Mouse (Mus musculus): ENCODE results near the gene P3h3. TPM values are rescaled to one million over a fixed set of nuclear protein-coding genes. Genes with fewer than 3 reads are reported as not detected.

P3h3 gene
- total RNA-seq, 2 experiments from 2014 or later: 21.7 to 24.5 TPM

GRCm38 (mm10) chr6:124865766-124866362 lies 8.3 kb upstream of the P3h3 start:
- no peak for DNase-seq

DNA sequence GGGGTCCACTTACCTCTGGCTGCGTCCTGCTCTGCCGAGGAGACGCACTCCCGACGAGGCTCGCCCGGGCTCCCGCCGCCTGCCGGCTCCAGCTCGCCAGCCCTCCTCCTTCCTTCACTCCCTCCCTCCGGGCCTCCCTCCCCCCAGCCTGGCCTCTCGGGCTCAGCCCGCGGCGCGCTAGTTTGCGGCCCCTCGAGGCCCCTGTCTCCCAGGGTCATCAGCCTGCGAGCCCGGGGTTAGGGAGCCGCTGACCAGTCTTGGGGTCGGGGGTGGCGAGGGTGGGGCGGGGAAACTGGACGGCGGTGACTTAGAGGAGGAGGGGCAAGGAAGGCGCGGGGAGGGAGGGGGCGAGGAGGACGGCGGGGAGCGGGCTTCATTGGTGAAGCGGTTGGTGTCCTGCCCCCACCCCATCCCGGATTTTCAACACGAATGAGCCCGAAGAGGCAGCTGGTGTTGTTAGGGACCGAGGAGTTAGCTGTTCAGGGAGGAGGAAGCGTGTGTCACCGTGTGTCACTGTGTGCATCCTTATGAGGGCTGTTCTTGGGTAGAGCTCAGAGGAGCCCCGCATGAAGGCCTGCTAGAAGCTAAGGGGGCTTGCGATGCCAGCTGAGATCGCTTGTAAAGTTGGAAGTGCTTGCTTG lies 6.2 kb upstream of the P3h3 start, which contains the start of gene Gpr162:
TSS of gene Gpr162 (minus strand) at position 326 of the 641 bp plus-strand sequence.
- peak; percentile 72 to 79 for DNase-seq

GRCm38 (mm10) chr6:124863125-124863657 lies 5.6 kb upstream of the P3h3 start:
- no peak for DNase-seq

DNA sequence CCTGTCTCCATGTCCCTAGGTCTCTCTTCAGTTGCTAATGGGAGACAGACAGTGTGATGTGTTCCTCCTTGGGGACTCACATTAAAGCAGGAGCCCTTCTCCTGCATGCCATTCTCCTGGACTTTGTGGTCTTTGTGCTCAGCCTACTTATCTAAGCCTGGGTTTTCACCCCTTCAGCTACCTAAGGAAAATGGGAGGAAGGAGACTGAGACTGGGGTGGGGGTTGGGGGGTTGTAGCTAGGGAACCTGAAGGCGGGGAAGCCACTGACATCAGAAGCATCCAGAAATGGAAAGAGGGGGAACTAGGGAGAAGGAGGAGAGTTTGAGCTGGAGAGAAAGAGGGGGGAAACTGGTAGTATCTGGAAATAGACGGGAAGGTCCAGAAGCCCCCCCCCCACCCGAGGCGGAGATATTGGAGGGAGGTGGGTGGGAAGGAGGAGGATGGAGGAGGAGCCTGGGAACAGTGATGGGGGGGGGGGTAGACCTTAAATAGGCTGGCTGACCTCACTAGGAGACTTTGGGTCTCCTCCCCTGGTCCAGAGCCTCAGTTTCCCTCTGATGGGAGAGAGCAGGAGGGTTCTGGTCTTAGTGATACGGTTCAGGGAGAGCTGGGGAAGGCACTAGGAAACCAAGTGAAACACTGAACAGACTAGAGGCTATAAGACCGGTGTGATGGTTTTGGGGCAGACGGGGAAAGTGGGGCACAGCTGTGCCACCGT lies 5.0 kb upstream of the P3h3 start:
- no peak for DNase-seq

DNA sequence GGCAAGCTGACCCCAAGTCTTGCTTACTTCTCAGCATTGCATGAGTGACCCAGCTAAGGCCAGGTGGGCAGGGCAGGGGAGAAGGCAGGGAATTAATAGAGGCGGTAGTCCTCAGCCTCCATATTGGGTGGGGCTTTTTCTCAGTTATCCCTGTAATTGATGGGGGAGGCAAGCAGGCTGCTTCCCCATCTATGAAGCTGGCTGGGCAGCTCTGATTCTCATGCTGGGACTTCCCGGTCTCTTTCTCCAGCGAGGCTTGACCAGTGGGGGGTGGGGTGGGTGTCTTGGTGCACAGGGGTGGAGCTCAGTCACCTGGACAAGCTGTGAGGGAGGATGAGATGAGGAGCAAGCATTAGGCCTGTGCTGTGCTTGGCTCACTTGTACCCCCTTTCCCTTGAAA lies 4.2 kb upstream of the P3h3 start:
- DNase-seq: no peak

GRCm38 (mm10) chr6:124861266-124861665 lies 3.7 kb upstream of the P3h3 start:
- no peak for DNase-seq

GRCm38 (mm10) chr6:124860511-124860910 lies 3.0 kb upstream of the P3h3 start:
- DNase-seq: no peak

GRCm38 (mm10) chr6:124859725-124860124 lies 2.2 kb upstream of the P3h3 start:
- DNase-seq: peak; percentile 91 to 95

DNA sequence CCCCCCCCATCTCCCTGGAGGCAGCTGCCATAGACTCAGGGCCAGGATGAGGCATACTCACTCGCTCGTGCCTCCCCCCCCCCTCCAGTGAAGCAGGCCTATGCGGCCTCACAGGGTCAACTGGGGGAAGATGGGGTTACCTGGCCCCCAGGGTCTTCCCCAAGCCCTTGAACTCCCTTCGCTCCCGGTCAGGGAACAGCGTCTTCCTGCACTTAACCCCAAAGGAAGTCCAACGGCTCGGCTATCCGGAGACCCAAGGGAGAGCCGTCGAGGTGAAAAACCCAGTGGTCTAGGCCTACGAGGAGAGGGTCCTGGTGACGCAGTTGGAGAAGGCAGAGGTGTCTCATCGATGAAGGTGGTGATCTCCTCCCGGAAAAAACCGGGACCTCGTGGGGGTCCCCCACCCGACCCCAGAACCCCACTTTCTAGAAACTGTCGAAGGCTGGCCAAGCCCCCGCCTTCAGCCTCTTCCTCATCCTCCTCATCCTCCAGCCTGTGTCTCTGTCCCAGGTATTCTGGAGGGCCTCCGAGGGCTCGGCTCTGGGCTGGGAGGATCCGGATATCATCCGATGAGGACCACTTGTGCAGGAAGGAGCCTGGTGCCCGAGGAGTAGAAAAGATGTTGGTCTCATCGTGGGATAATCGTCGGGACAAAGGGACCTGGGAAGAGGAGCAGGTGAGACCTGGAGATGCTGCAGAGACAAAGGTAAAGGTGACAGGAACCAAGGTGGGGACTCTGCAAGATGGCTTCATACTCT lies 1.2 kb upstream of the P3h3 start:
- no peak for DNase-seq

- no peak for DNase-seq
These were observed 433 bp upstream of the P3h3 start for GRCm38 (mm10) chr6:124857840-124858530.

DNA sequence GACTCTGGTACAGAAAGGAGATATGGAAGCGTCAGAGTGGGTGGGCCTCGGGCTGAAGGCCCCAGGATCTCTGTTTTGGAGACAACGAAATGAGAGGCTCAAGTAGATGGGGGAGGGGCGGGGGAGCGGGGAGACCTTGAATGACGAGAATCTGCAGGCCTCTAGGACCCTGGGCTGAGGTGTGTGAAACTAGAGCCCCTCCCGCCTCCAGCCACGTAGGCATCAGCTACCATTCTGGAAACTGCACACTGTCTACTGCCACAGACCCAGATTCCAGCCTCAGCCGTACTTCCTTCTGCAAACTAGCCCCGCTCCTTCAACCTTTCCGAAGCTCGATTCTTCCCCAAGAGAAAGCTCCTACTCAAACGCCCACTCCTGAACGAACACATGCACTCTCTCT lies 1.2 kb downstream of the P3h3 start:
- DNase-seq: no peak

- DNase-seq: no peak
These were observed 2.9 kb downstream of the P3h3 start for GRCm38 (mm10) chr6:124854647-124855046.

GRCm38 (mm10) chr6:124850535-124850934 lies 7.0 kb downstream of the P3h3 start:
- no peak for DNase-seq

GRCm38 (mm10) chr6:124847305-124847704 lies 10.2 kb downstream of the P3h3 start:
- peak; percentile 90 for DNase-seq

- peak in 1 of 2 experiments; percentile 25 for DNase-seq
These were observed 17.0 kb downstream of the P3h3 start, which contains the start of gene Gnb3 for GRCm38 (mm10) chr6:124840241-124841167. Gene Gnb3, minus strand, starts transcription at chr6:124840275.

GRCm38 (mm10) chr6:124839805-124840204 lies 17.7 kb downstream of the P3h3 start:
- DNase-seq: peak in 1 of 2 experiments; percentile 43

GRCm38 (mm10) chr6:124836411-124836810 lies 21.1 kb downstream of the P3h3 start:
- no peak for DNase-seq

DNA sequence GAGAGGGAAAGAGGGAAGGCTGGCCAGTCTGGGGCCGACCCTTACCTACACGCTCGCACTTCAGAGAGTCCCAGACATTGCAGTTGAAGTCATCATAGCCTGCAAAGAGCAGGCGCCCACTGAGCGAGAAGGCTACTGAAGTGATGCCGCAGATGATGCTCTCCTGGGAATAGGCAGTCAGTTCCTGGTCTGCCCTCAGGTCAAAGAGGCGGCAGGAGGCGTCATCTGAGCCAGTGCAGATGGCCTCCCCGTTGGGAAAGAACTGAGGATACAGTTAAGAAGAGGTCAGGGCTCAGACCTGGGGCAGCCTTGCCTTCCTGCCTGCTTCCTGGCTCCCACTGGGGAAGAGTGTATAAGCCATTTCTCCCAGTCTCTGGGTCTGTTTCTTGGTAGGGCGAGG lies 22.0 kb downstream of the P3h3 start:
- no peak for DNase-seq

GRCm38 (mm10) chr6:124834512-124835081 lies 23.0 kb downstream of the P3h3 start:
- DNase-seq: no peak

GRCm38 (mm10) chr6:124831649-124832048 lies 25.9 kb downstream of the P3h3 start:
- DNase-seq: no peak

Measured in adrenal gland, postnatal 36 days (tissue).